Mouse (Mus musculus): Measurements from ENCODE around the gene Fam114a2.

Gene Fam114a2

GRCm38 (mm10) chr11:57518091-57518750, at the start of gene Fam114a2, which contains the start of gene Mfap3:
Gene Fam114a2, minus strand, starts transcription at chr11:57518617.
Gene Mfap3, plus strand, starts transcription at chr11:57518664.
- peak; percentile 86 to 93 for DNase-seq (ENCODE audit: low spot score in 2 of 2)

- DNase-seq (ENCODE audit: low spot score in 2 of 2) = no peak
Observed at GRCm38 (mm10) chr11:57566091-57567035, 47.9 kb upstream of the Fam114a2 start.

GRCm38 (mm10) chr11:57564564-57564963, 46.1 kb upstream of the Fam114a2 start:
- DNase-seq (ENCODE audit: low spot score in 2 of 2) = no peak

- peak in 1 of 2 experiments; percentile 7 for DNase-seq (ENCODE audit: low spot score in 2 of 2)
Observed at GRCm38 (mm10) chr11:57557936-57558335, 39.5 kb upstream of the Fam114a2 start.

GRCm38 (mm10) chr11:57553015-57553780, 34.8 kb upstream of the Fam114a2 start:
- DNase-seq (ENCODE audit: low spot score in 2 of 2) = no peak

- DNase-seq (ENCODE audit: low spot score in 2 of 2) = no peak
Observed at GRCm38 (mm10) chr11:57551016-57551415, 32.6 kb upstream of the Fam114a2 start.

- DNase-seq (ENCODE audit: low spot score in 2 of 2) = no peak
Observed at GRCm38 (mm10) chr11:57550230-57550629, 31.8 kb upstream of the Fam114a2 start.

- DNase-seq (ENCODE audit: low spot score in 2 of 2) = peak; percentile 70 to 75
Observed at GRCm38 (mm10) chr11:57548618-57549550, 30.5 kb upstream of the Fam114a2 start.

GRCm38 (mm10) chr11:57540681-57541080, 22.3 kb upstream of the Fam114a2 start:
- DNase-seq (ENCODE audit: low spot score in 2 of 2) = no peak

GRCm38 (mm10) chr11:57539841-57540418, 21.5 kb upstream of the Fam114a2 start:
- DNase-seq (ENCODE audit: low spot score in 2 of 2) = no peak

GRCm38 (mm10) chr11:57535912-57536311, 17.5 kb upstream of the Fam114a2 start:
- no peak for DNase-seq (ENCODE audit: low spot score in 2 of 2)

- DNase-seq (ENCODE audit: low spot score in 2 of 2) = no peak
Observed at GRCm38 (mm10) chr11:57532306-57532705, 13.9 kb upstream of the Fam114a2 start.

GRCm38 (mm10) chr11:57531300-57531950, 13.0 kb upstream of the Fam114a2 start:
- no peak for DNase-seq (ENCODE audit: low spot score in 2 of 2)

- DNase-seq (ENCODE audit: low spot score in 2 of 2) = no peak
Observed at GRCm38 (mm10) chr11:57529111-57529510, 10.7 kb upstream of the Fam114a2 start.

GRCm38 (mm10) chr11:57527506-57527905, 9.1 kb upstream of the Fam114a2 start:
- no peak for DNase-seq (ENCODE audit: low spot score in 2 of 2)

GRCm38 (mm10) chr11:57525900-57526299, 7.5 kb upstream of the Fam114a2 start:
- DNase-seq (ENCODE audit: low spot score in 2 of 2) = no peak

- peak in 1 of 2 experiments; percentile 11 for DNase-seq (ENCODE audit: low spot score in 2 of 2)
Observed at GRCm38 (mm10) chr11:57524597-57524996, 6.2 kb upstream of the Fam114a2 start.

GRCm38 (mm10) chr11:57523418-57523817, 5.0 kb upstream of the Fam114a2 start:
- DNase-seq (ENCODE audit: low spot score in 2 of 2) = no peak

GRCm38 (mm10) chr11:57522046-57522445, 3.6 kb upstream of the Fam114a2 start:
- no peak for DNase-seq (ENCODE audit: low spot score in 2 of 2)

GRCm38 (mm10) chr11:57521206-57521605, 2.8 kb upstream of the Fam114a2 start:
- DNase-seq (ENCODE audit: low spot score in 2 of 2) = no peak
